Mouse (Mus musculus) heart, adult 18-20 months (tissue): ENCODE measurements around the gene Gm32742. TPM values are rescaled to one million over a fixed set of nuclear protein-coding genes. Genes with fewer than 3 reads are reported as not detected.

ENCODE experiments used
- microRNA-seq, 2 experiments: library from miRNA; unstranded; fragments of <30 nt; microRNA quantifications; one replicate each; pipeline ENCODE4 v1.2.0; 2022
- total RNA-seq, 2 experiments: library from RNA; stranded (reverse); gene quantifications; 2 replicates each; pipeline ENCODE4 v1.2.3; 2021

The Gm32742 gene
- total RNA-seq, 2 experiments from 2014 or later: 0.03 TPM; not detected in 1

Small RNA genes within 50 kb of the gene (microRNA-seq; reads per million reads assigned to microRNA genes)
- gene Mir34b (5.1 to 19.0 reads per million in 2 experiments), gene Mir34c (135 to 451 reads per million in 2 experiments)

Other genes with a start within 250 kb of the Gm32742 start
- gene Sik2, start 156.4 kb downstream of the Gm32742 start, total RNA-seq: 10 to 100 TPM; 27.6 to 34.6 TPM
- not detected for gene Btg4, start 104.6 kb downstream of the Gm32742 start, total RNA-seq
- 1 to 10 TPM; 5.5 to 5.9 TPM for gene Layn, start 88.4 kb downstream of the Gm32742 start, total RNA-seq
- gene 4833427G06Rik, start 63.4 kb downstream of the Gm32742 start, total RNA-seq: under 1 TPM in 1 of 2 experiments, not detected in 1; 0.69 TPM
- 1 to 10 TPM in 1 of 2 experiments, under 1 TPM in 1; 0.72 to 5.1 TPM for gene Pou2af1, start 48.2 kb upstream of the Gm32742 start, total RNA-seq
- gene Colca2, start 113.1 kb upstream of the Gm32742 start, total RNA-seq: 1 to 10 TPM; 1.3 to 2.0 TPM
- not detected for gene 1810046K07Rik, start 163.4 kb upstream of the Gm32742 start, total RNA-seq